In the genomic region with DNA sequence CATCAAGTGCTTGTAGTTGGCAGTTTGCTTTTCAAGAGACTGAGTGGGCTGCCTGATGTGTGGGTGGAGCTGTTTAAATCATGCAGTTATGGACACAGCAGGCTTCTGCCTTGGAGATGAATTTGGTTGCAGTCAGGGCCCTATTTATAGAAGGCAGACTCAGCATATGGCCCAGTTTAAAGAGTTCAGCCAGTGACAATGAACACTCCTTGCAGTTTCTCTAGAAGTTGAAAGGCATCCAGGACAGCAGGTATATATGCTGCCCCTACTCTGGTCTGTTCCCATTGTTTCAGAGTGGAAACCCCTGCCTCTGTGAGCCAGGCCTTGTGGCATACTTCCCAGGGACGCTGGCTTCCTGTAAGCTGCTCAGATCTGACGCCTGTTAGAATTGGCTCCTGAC, we compare ENCODE assay signal across 10 mouse cellular contexts.
DNase-seq lines count a peak whose midpoint lies in the region; ATAC-seq lines count a peak whose summit lies in the region.
"Had no signal": no experiment of that assay in that cellular context is flagged by ENCODE, and none has a peak within 500 bp of the region (broad histone marks: within the 10 kb centered on the region; RNA-seq: fewer than 3 reads in every experiment).

No protein-coding gene starts in this region.

- H3K9ac ChIP-seq in hindbrain, embryonic 12.5 days = no peak overlapping the region
- H3K9ac ChIP-seq in hindbrain, embryonic 14.5 days = no peak overlapping the region
- H3K9ac ChIP-seq in neural tube, embryonic 14.5 days (replicated peaks; ENCODE audit: low read depth, low read length) = no peak overlapping the region

- H3K4me2 ChIP-seq in hindbrain, embryonic 12.5 days (replicated peaks) = no peak overlapping the region
- no peak overlapping the region for H3K4me2 ChIP-seq in hindbrain, embryonic 14.5 days (replicated peaks)
- H3K4me2 ChIP-seq in neural tube, embryonic 14.5 days (ENCODE audit: low read depth, low read length) = no peak overlapping the region

- H3K4me1 ChIP-seq in hindbrain, embryonic 12.5 days = peaks cover 43% of the 10 kb centered on the region
- peaks cover 48% of the 10 kb centered on the region for H3K4me1 ChIP-seq in hindbrain, embryonic 10.5 days (replicated peaks)
- H3K4me1 ChIP-seq in hindbrain, embryonic 14.5 days (replicated peaks; ENCODE audit: control insufficient read depth, insufficient read depth, low read length) = peaks cover 58% of the 10 kb centered on the region
- peaks cover 54% of the 10 kb centered on the region for H3K4me1 ChIP-seq in neural tube, embryonic 14.5 days (ENCODE audit: control insufficient read depth, insufficient read depth, low read length)

- ATAC-seq in hindbrain, embryonic 12.5 days (ENCODE audit: low FRiP score) = no peak
- ATAC-seq in hindbrain, embryonic 14.5 days (ENCODE audit: low FRiP score) = no peak
- ATAC-seq in neural tube, embryonic 14.5 days (ENCODE audit: low read depth) = no peak

- H3K36me3 ChIP-seq in hindbrain, embryonic 12.5 days = no peaks in the 10 kb centered on the region
- no peaks in the 10 kb centered on the region for H3K36me3 ChIP-seq in hindbrain, embryonic 10.5 days
- H3K36me3 ChIP-seq in hindbrain, embryonic 14.5 days (replicated peaks; ENCODE audit: control insufficient read depth, insufficient read depth) = no peaks in the 10 kb centered on the region
- H3K36me3 ChIP-seq in neural tube, embryonic 14.5 days (ENCODE audit: control insufficient read depth, insufficient read depth, low read length) = no peaks in the 10 kb centered on the region
- H3K36me3 ChIP-seq: G1E had no signal

- peak overlapping the region; percentile 52 for H3K27ac ChIP-seq in hindbrain, embryonic 12.5 days
- H3K27ac ChIP-seq in hindbrain, embryonic 10.5 days = no peak overlapping the region
- H3K27ac ChIP-seq in hindbrain, embryonic 14.5 days = peak overlapping the region; percentile 28; the same call in 1 of the 2 replicates
- H3K27ac ChIP-seq in neural tube, embryonic 14.5 days (ENCODE audit: low read depth, low read length) = peak overlapping the region; percentile 62
- H3K27ac ChIP-seq: macrophage had no signal

- H3K27me3 ChIP-seq in hindbrain, embryonic 12.5 days = no peaks in the 10 kb centered on the region
- peaks cover 8% of the 10 kb centered on the region for H3K27me3 ChIP-seq in hindbrain, embryonic 10.5 days (ENCODE audit: insufficient read depth, poor library complexity, severe bottlenecking)
- H3K27me3 ChIP-seq in hindbrain, embryonic 14.5 days (ENCODE audit: control insufficient read depth, insufficient read depth, low read length) = no peaks in the 10 kb centered on the region
- H3K27me3 ChIP-seq in neural tube, embryonic 14.5 days (ENCODE audit: control insufficient read depth, insufficient read depth, low read length) = no peaks in the 10 kb centered on the region

- DNase-seq in hindbrain, embryonic 10.5 days (ENCODE audit: low spot score) = no peak
- DNase-seq in cerebellum, postnatal 36 days = peak; percentile 20 to 41
- DNase-seq in hindbrain, embryonic 14.5 days (ENCODE audit: low spot score) = no peak
- DNase-seq in ovary, postnatal 10 days (ENCODE audit: low spot score) = no peak
- DNase-seq in thymus, postnatal 36 days = no peak
- DNase-seq in adrenal gland, postnatal 14 days = no peak

- no peak overlapping the region for H3K4me3 ChIP-seq in hindbrain, embryonic 12.5 days
- H3K4me3 ChIP-seq in hindbrain, embryonic 10.5 days = no peak overlapping the region
- H3K4me3 ChIP-seq in hindbrain, embryonic 14.5 days (replicated peaks; ENCODE audit: low read length) = no peak overlapping the region
- H3K4me3 ChIP-seq in neural tube, embryonic 14.5 days (ENCODE audit: low read depth, low read length) = no peak overlapping the region

- WGBS in hindbrain, embryonic 12.5 days = 54% methylated on average over 2 of the region's 2 CpGs
- WGBS in hindbrain, embryonic 10.5 days = 51% methylated on average over 2 of the region's 2 CpGs
- WGBS in hindbrain, embryonic 14.5 days = 45% methylated on average over 2 of the region's 2 CpGs
- 55% methylated on average over 2 of the region's 2 CpGs for WGBS in neural tube, embryonic 14.5 days

- H3K9me3 ChIP-seq in hindbrain, embryonic 12.5 days (replicated peaks) = no peaks in the 10 kb centered on the region
- H3K9me3 ChIP-seq in hindbrain, embryonic 10.5 days = no peaks in the 10 kb centered on the region
- no peaks in the 10 kb centered on the region for H3K9me3 ChIP-seq in hindbrain, embryonic 14.5 days (ENCODE audit: control insufficient read depth, low read length)
- no peaks in the 10 kb centered on the region for H3K9me3 ChIP-seq in neural tube, embryonic 14.5 days (ENCODE audit: control insufficient read depth, low read length)

Comparison
In these comparisons a context has a peak if more than half of its experiments do, and no peak if none do; other contexts are left out.
1. DNase-seq: peak in cerebellum, postnatal 36 days (2 of 2); none in hindbrain, embryonic 10.5 days (single experiment), hindbrain, embryonic 14.5 days (single experiment), ovary, postnatal 10 days (single experiment), thymus, postnatal 36 days (0 of 2) and adrenal gland, postnatal 14 days (single experiment).